Mouse (Mus musculus): ENCODE results near the gene BC004004.

GRCm38 (mm10) chr17:29313300-29313699 lies 44.7 kb downstream of the BC004004 start:
- TF ChIP-seq POLR2AphosphoS2 (IDR thresholded peaks at IDR 0.05; ENCODE audit: insufficient read length, low read depth) (no peak), MAX (IDR thresholded peaks at IDR 0.05; ENCODE audit: low read depth) (no peak), TCF3 (IDR thresholded peaks at IDR 0.05; ENCODE audit: insufficient read length, low read depth) (no peak), USF1 (IDR thresholded peaks at IDR 0.05; ENCODE audit: low read depth) (no peak), SRF (IDR thresholded peaks at IDR 0.05; ENCODE audit: control insufficient read depth, insufficient read length, low read depth) (no peak), MYOD1 (IDR thresholded peaks at IDR 0.05; ENCODE audit: control insufficient read depth in 1 of 3, insufficient read length in 2 of 3, low read depth in 2 of 3) (no peak), POLR2A (IDR thresholded peaks at IDR 0.05; ENCODE audit: insufficient read length, low read depth) (no peak), MYOG (IDR thresholded peaks at IDR 0.05; ENCODE audit: control insufficient read depth in 1 of 3, insufficient read depth in 1 of 3, insufficient read length in 2 of 3, low read depth in 2 of 3) (no peak)
